Mouse (Mus musculus) E14TG2a.4 (cell line): Measurements from ENCODE around the gene Ppp1r15b.

Experiments used
- CTCF ChIP-seq: conservative IDR thresholded peaks from 2 replicates; pipeline ENCODE4 v1.5.1; 2014; ENCODE audit warnings: low read length
- POU5F1 ChIP-seq: IDR thresholded peaks from 2 replicates; pipeline ENCODE4 v1.6.1; 2014; ENCODE audit warnings: low read length, borderline replicate concordance

DNA sequence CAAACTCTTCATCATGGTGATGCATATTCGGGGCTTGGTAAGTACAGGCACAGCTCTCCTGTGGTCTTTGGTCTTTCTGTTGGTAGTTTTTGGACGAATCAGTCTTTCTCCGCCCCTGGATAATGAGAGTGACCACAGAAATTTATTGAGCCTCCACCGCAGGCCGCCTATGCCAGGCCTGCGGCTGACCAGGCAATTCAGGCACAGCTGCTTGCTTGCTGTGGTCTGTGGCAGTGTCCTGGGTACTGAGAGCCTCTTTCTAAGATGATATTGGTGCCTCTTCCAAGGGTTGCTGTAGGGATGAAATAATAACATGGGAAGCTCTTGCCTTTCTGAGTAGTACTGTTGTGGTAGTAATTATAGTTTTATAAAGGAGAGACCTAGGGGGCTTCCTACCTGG, 27.1 kb upstream of the Ppp1r15b start:
- TF ChIP-seq CTCF = no peak
- no peak for TF ChIP-seq POU5F1
